Mouse (Mus musculus) heart, embryonic 11.5 days (tissue): ENCODE results near the gene Atp6v1g1. TPM values are rescaled to one million over a fixed set of nuclear protein-coding genes. Genes with fewer than 3 reads are reported as not detected.

Experiments used
- polyA plus RNA-seq: library from polyadenylated mRNA; unstranded; fragments of >200 nt; fragmentation: Nextera tagmentation; extraction: Ambion mirVana; gene quantifications from 2 replicates; pipeline ENCODE4 v1.2.1, GENCODE M21; 2014

Atp6v1g1 gene
- polyA plus RNA-seq, 1 experiment from 2014 or later: 213 TPM

Other genes starting within 250 kb of the Atp6v1g1 start
- not detected in 2 replicates for gene Orm1, start 200.2 kb upstream of the Atp6v1g1 start, polyA plus RNA-seq
- gene Orm3, start 188.6 kb upstream of the Atp6v1g1 start, polyA plus RNA-seq: not detected in 2 replicates
- not detected in 2 replicates for gene Orm2, start 182.3 kb upstream of the Atp6v1g1 start, polyA plus RNA-seq
- gene Akna, start 141.4 kb upstream of the Atp6v1g1 start, polyA plus RNA-seq: 3.1 and 3.2 TPM in 2 replicates
- gene Whrn, start 48.8 kb upstream of the Atp6v1g1 start, polyA plus RNA-seq: 3.3 and 4.7 TPM in 2 replicates
- gene Tmem268, start 14.0 kb downstream of the Atp6v1g1 start, polyA plus RNA-seq: 5.5 and 5.8 TPM in 2 replicates
- not detected in 2 replicates for gene Gm11213, start 60.5 kb downstream of the Atp6v1g1 start, polyA plus RNA-seq
- gene Tex48, start 77.7 kb downstream of the Atp6v1g1 start, polyA plus RNA-seq: not detected in 2 replicates
- not detected in 2 replicates for gene Gm11214, start 118.6 kb downstream of the Atp6v1g1 start, polyA plus RNA-seq
- gene Tnfsf15, start 200.3 kb downstream of the Atp6v1g1 start, polyA plus RNA-seq: 0.04 TPM in 1 of 2 replicates, not detected in the other